Mouse (Mus musculus): Measurements from ENCODE around the gene Lsamp. TPM values are rescaled to one million over a fixed set of nuclear protein-coding genes. Genes with fewer than 3 reads are reported as not detected.

Gene Lsamp
- polyA plus RNA-seq, 1 experiment, result not detected

GRCm38 (mm10) chr16:42172476-42172875, 2188.3 kb downstream of the Lsamp start:
- H3K4me3 ChIP-seq (ENCODE audit: low read depth, low read length), result no peak overlapping the region
- no peaks in the 10 kb centered on the region for H3K27me3 ChIP-seq (ENCODE audit: control insufficient read depth, insufficient read depth, low read length, poor library complexity, severe bottlenecking)
- H3K9me3 ChIP-seq (replicated peaks; ENCODE audit: control insufficient read depth, insufficient read depth, low read length, poor library complexity, severe bottlenecking), result no peaks in the 10 kb centered on the region
- H3K27ac ChIP-seq (ENCODE audit: insufficient read depth, low read length), result no peak overlapping the region
- no peaks in the 10 kb centered on the region for H3K4me1 ChIP-seq (ENCODE audit: control insufficient read depth, insufficient read depth, low read length)
- H3K36me3 ChIP-seq (ENCODE audit: control insufficient read depth, insufficient read depth, low read length, poor library complexity, severe bottlenecking), result no peaks in the 10 kb centered on the region
- TF ChIP-seq CTCF (IDR thresholded peaks at IDR 0.05; ENCODE audit: low read depth, low read length) (peak; percentile 78), POLR2A (IDR thresholded peaks at IDR 0.05; ENCODE audit: insufficient read depth, low read length) (no peak), EP300 (IDR thresholded peaks at IDR 0.05; ENCODE audit: insufficient read depth, low read depth, low read length) (no peak)
- no peak overlapping the region for H3K9ac ChIP-seq (ENCODE audit: low read depth, poor library complexity, severe bottlenecking)

GRCm38 (mm10) chr16:42178866-42179265, 2194.7 kb downstream of the Lsamp start:
- no peaks in the 10 kb centered on the region for H3K9me3 ChIP-seq (replicated peaks; ENCODE audit: control insufficient read depth, insufficient read depth, low read length, poor library complexity, severe bottlenecking)
- no peaks in the 10 kb centered on the region for H3K4me1 ChIP-seq (ENCODE audit: control insufficient read depth, insufficient read depth, low read length)
- no peaks in the 10 kb centered on the region for H3K27me3 ChIP-seq (ENCODE audit: control insufficient read depth, insufficient read depth, low read length, poor library complexity, severe bottlenecking)
- H3K36me3 ChIP-seq (ENCODE audit: control insufficient read depth, insufficient read depth, low read length, poor library complexity, severe bottlenecking), result no peaks in the 10 kb centered on the region
- H3K9ac ChIP-seq (ENCODE audit: low read depth, poor library complexity, severe bottlenecking), result no peak overlapping the region
- TF ChIP-seq EP300 (IDR thresholded peaks at IDR 0.05; ENCODE audit: insufficient read depth, low read depth, low read length) (no peak), CTCF (IDR thresholded peaks at IDR 0.05; ENCODE audit: low read depth, low read length) (no peak), POLR2A (IDR thresholded peaks at IDR 0.05; ENCODE audit: insufficient read depth, low read length) (no peak)
- no peak overlapping the region for H3K4me3 ChIP-seq (ENCODE audit: low read depth, low read length)
- no peak overlapping the region for H3K27ac ChIP-seq (ENCODE audit: insufficient read depth, low read length)

GRCm38 (mm10) chr16:42180025-42180424, 2195.9 kb downstream of the Lsamp start:
- TF ChIP-seq POLR2A (IDR thresholded peaks at IDR 0.05; ENCODE audit: insufficient read depth, low read length) (no peak), CTCF (IDR thresholded peaks at IDR 0.05; ENCODE audit: low read depth, low read length) (no peak), EP300 (IDR thresholded peaks at IDR 0.05; ENCODE audit: insufficient read depth, low read depth, low read length) (no peak)
- H3K4me1 ChIP-seq (ENCODE audit: control insufficient read depth, insufficient read depth, low read length), result no peaks in the 10 kb centered on the region

GRCm38 (mm10) chr16:42180473-42180872, 2196.3 kb downstream of the Lsamp start:
- H3K9me3 ChIP-seq (replicated peaks; ENCODE audit: control insufficient read depth, insufficient read depth, low read length, poor library complexity, severe bottlenecking), result no peaks in the 10 kb centered on the region
- no peaks in the 10 kb centered on the region for H3K27me3 ChIP-seq (ENCODE audit: control insufficient read depth, insufficient read depth, low read length, poor library complexity, severe bottlenecking)
- no peak for TF ChIP-seq POLR2A (IDR thresholded peaks at IDR 0.05; ENCODE audit: insufficient read depth, low read length)
- H3K9ac ChIP-seq (ENCODE audit: low read depth, poor library complexity, severe bottlenecking), result no peak overlapping the region
- no peak overlapping the region for H3K4me3 ChIP-seq (ENCODE audit: low read depth, low read length)
- H3K27ac ChIP-seq (ENCODE audit: insufficient read depth, low read length), result no peak overlapping the region
- H3K36me3 ChIP-seq (ENCODE audit: control insufficient read depth, insufficient read depth, low read length, poor library complexity, severe bottlenecking), result no peaks in the 10 kb centered on the region
- H3K4me1 ChIP-seq (ENCODE audit: control insufficient read depth, insufficient read depth, low read length), result no peaks in the 10 kb centered on the region

More at GRCm38 (mm10) chr16:42180025-42180424, 2195.9 kb downstream of the Lsamp start:
- Histone ChIP-seq H3K9me3 (replicated peaks; ENCODE audit: control insufficient read depth, insufficient read depth, low read length, poor library complexity, severe bottlenecking) (no peaks in the 10 kb centered on the region), H3K36me3 (ENCODE audit: control insufficient read depth, insufficient read depth, low read length, poor library complexity, severe bottlenecking) (no peaks in the 10 kb centered on the region), H3K9ac (ENCODE audit: low read depth, poor library complexity, severe bottlenecking) (no peak overlapping the region), H3K4me3 (ENCODE audit: low read depth, low read length) (no peak overlapping the region), H3K27me3 (ENCODE audit: control insufficient read depth, insufficient read depth, low read length, poor library complexity, severe bottlenecking) (no peaks in the 10 kb centered on the region), H3K27ac (ENCODE audit: insufficient read depth, low read length) (no peak overlapping the region)

GRCm38 (mm10) chr16:42189431-42190081, 2205.4 kb downstream of the Lsamp start:
- Histone ChIP-seq H3K9ac (ENCODE audit: low read depth, poor library complexity, severe bottlenecking) (no peak overlapping the region), H3K4me1 (ENCODE audit: control insufficient read depth, insufficient read depth, low read length) (no peaks in the 10 kb centered on the region), H3K36me3 (ENCODE audit: control insufficient read depth, insufficient read depth, low read length, poor library complexity, severe bottlenecking) (no peaks in the 10 kb centered on the region), H3K4me3 (ENCODE audit: low read depth, low read length) (no peak overlapping the region), H3K27ac (ENCODE audit: insufficient read depth, low read length) (no peak overlapping the region), H3K9me3 (replicated peaks; ENCODE audit: control insufficient read depth, insufficient read depth, low read length, poor library complexity, severe bottlenecking) (no peaks in the 10 kb centered on the region), H3K27me3 (ENCODE audit: control insufficient read depth, insufficient read depth, low read length, poor library complexity, severe bottlenecking) (0 out of 2 replicates have a peak, but pooled peaks cover 2% of the 10 kb centered on the region)
- no peak for TF ChIP-seq POLR2A (IDR thresholded peaks at IDR 0.05; ENCODE audit: insufficient read depth, low read length)
- TF ChIP-seq CTCF (IDR thresholded peaks at IDR 0.05; ENCODE audit: low read depth, low read length), result no peak
- no peak for TF ChIP-seq EP300 (IDR thresholded peaks at IDR 0.05; ENCODE audit: insufficient read depth, low read depth, low read length)

GRCm38 (mm10) chr16:42190114-42191045, 2206.2 kb downstream of the Lsamp start:
- Histone ChIP-seq H3K9ac (ENCODE audit: low read depth, poor library complexity, severe bottlenecking) (peak overlapping the region; percentile 36), H3K4me3 (ENCODE audit: low read depth, low read length) (peak overlapping the region; percentile 83), H3K36me3 (ENCODE audit: control insufficient read depth, insufficient read depth, low read length, poor library complexity, severe bottlenecking) (no peaks in the 10 kb centered on the region), H3K4me1 (ENCODE audit: control insufficient read depth, insufficient read depth, low read length) (no peaks in the 10 kb centered on the region), H3K9me3 (replicated peaks; ENCODE audit: control insufficient read depth, insufficient read depth, low read length, poor library complexity, severe bottlenecking) (no peaks in the 10 kb centered on the region), H3K27ac (ENCODE audit: insufficient read depth, low read length) (no peak overlapping the region), H3K27me3 (ENCODE audit: control insufficient read depth, insufficient read depth, low read length, poor library complexity, severe bottlenecking) (0 out of 2 replicates have a peak, but pooled peaks cover 2% of the 10 kb centered on the region)
- peak; percentile 76 for TF ChIP-seq CTCF (IDR thresholded peaks at IDR 0.05; ENCODE audit: low read depth, low read length)
- no peak for TF ChIP-seq EP300 (IDR thresholded peaks at IDR 0.05; ENCODE audit: insufficient read depth, low read depth, low read length)
